Mouse (Mus musculus): ENCODE data around the gene Aspg. TPM values are rescaled to one million over a fixed set of nuclear protein-coding genes. Genes with fewer than 3 reads are reported as not detected.

Aspg gene
- polyA plus RNA-seq, 1 experiment from 2014 or later = 1.4 TPM

- ATAC-seq (ENCODE audit: low read depth) = peak; percentile 47; the same call in 1 of the 2 replicates
- Histone ChIP-seq H3K9ac (ENCODE audit: low read depth, low read length) (0 out of 2 replicates have a peak overlapping the region, but pooled peaks have one; percentile 16), H3K27me3 (replicated peaks; ENCODE audit: control insufficient read depth, insufficient read depth, low read length) (peaks cover 5% of the 10 kb centered on the region; the same call in 1 of the 2 replicates), H3K9me3 (ENCODE audit: control insufficient read depth, low read length) (no peaks in the 10 kb centered on the region), H3K27ac (replicated peaks; ENCODE audit: low read depth, low read length) (no peak overlapping the region), H3K4me3 (ENCODE audit: low read depth, low read length) (no peak overlapping the region), H3K4me2 (ENCODE audit: low read depth, low read length) (peak overlapping the region; percentile 35; the same call in 1 of the 2 replicates), H3K4me1 (ENCODE audit: control insufficient read depth, insufficient read depth, low read length) (peaks cover 7% of the 10 kb centered on the region; the same call in 1 of the 2 replicates), H3K36me3 (ENCODE audit: control insufficient read depth, insufficient read depth, low read length) (no peaks in the 10 kb centered on the region)
- 6% methylated on average over 12 of the region's 12 CpGs for WGBS
- DNase-seq (ENCODE audit: low spot score) = peak; percentile 86
These were observed 15.4 kb upstream of the Aspg start for GRCm38 (mm10) chr12:112091054-112091453.

- Histone ChIP-seq H3K4me3 (ENCODE audit: low read depth, low read length) (no peak overlapping the region), H3K27me3 (replicated peaks; ENCODE audit: control insufficient read depth, insufficient read depth, low read length) (peaks cover 5% of the 10 kb centered on the region; the same call in 1 of the 2 replicates), H3K9ac (ENCODE audit: low read depth, low read length) (no peak overlapping the region), H3K4me2 (ENCODE audit: low read depth, low read length) (no peak overlapping the region), H3K4me1 (ENCODE audit: control insufficient read depth, insufficient read depth, low read length) (no peaks in the 10 kb centered on the region), H3K36me3 (ENCODE audit: control insufficient read depth, insufficient read depth, low read length) (no peaks in the 10 kb centered on the region), H3K27ac (replicated peaks; ENCODE audit: low read depth, low read length) (no peak overlapping the region), H3K9me3 (ENCODE audit: control insufficient read depth, low read length) (no peaks in the 10 kb centered on the region)
- ATAC-seq (ENCODE audit: low read depth) (no peak), DNase-seq (ENCODE audit: low spot score) (no peak)
- WGBS = 72% methylated on average over 8 of the region's 8 CpGs
These were observed 12.1 kb upstream of the Aspg start for GRCm38 (mm10) chr12:112094261-112094880.

GRCm38 (mm10) chr12:112096051-112096732 is 10.3 kb upstream of the Aspg start:
- no peaks in the 10 kb centered on the region for H3K4me1 ChIP-seq (ENCODE audit: control insufficient read depth, insufficient read depth, low read length)
- no peak overlapping the region for H3K27ac ChIP-seq (replicated peaks; ENCODE audit: low read depth, low read length)
- WGBS = 64% methylated on average over 13 of the region's 13 CpGs
- H3K9ac ChIP-seq (ENCODE audit: low read depth, low read length) = no peak overlapping the region
- ATAC-seq (ENCODE audit: low read depth) (no peak; the same call in 1 of the 2 replicates), DNase-seq (ENCODE audit: low spot score) (peak; percentile 53)
- H3K27me3 ChIP-seq (replicated peaks; ENCODE audit: control insufficient read depth, insufficient read depth, low read length) = peaks cover 5% of the 10 kb centered on the region; the same call in 1 of the 2 replicates
- H3K9me3 ChIP-seq (ENCODE audit: control insufficient read depth, low read length) = no peaks in the 10 kb centered on the region
- H3K36me3 ChIP-seq (ENCODE audit: control insufficient read depth, insufficient read depth, low read length) = no peaks in the 10 kb centered on the region
- no peak overlapping the region for H3K4me2 ChIP-seq (ENCODE audit: low read depth, low read length)
- H3K4me3 ChIP-seq (ENCODE audit: low read depth, low read length) = no peak overlapping the region

GRCm38 (mm10) chr12:112096733-112097117 is 9.8 kb upstream of the Aspg start:
- no peak overlapping the region for H3K9ac ChIP-seq (ENCODE audit: low read depth, low read length)
- H3K4me2 ChIP-seq (ENCODE audit: low read depth, low read length) = no peak overlapping the region
- H3K4me3 ChIP-seq (ENCODE audit: low read depth, low read length) = no peak overlapping the region
- 68% methylated on average over 8 of the region's 8 CpGs for WGBS
- ATAC-seq (ENCODE audit: low read depth) (no peak), DNase-seq (ENCODE audit: low spot score) (no peak)
- no peaks in the 10 kb centered on the region for H3K9me3 ChIP-seq (ENCODE audit: control insufficient read depth, low read length)
- no peaks in the 10 kb centered on the region for H3K4me1 ChIP-seq (ENCODE audit: control insufficient read depth, insufficient read depth, low read length)
- no peaks in the 10 kb centered on the region for H3K36me3 ChIP-seq (ENCODE audit: control insufficient read depth, insufficient read depth, low read length)
- H3K27me3 ChIP-seq (replicated peaks; ENCODE audit: control insufficient read depth, insufficient read depth, low read length) = peaks cover under 1% of the 10 kb centered on the region; the same call in 1 of the 2 replicates
- no peak overlapping the region for H3K27ac ChIP-seq (replicated peaks; ENCODE audit: low read depth, low read length)

- Histone ChIP-seq H3K27ac (replicated peaks; ENCODE audit: low read depth, low read length) (no peak overlapping the region), H3K36me3 (ENCODE audit: control insufficient read depth, insufficient read depth, low read length) (no peaks in the 10 kb centered on the region), H3K4me1 (ENCODE audit: control insufficient read depth, insufficient read depth, low read length) (no peaks in the 10 kb centered on the region), H3K27me3 (replicated peaks; ENCODE audit: control insufficient read depth, insufficient read depth, low read length) (no peaks in the 10 kb centered on the region), H3K9me3 (ENCODE audit: control insufficient read depth, low read length) (no peaks in the 10 kb centered on the region), H3K9ac (ENCODE audit: low read depth, low read length) (no peak overlapping the region), H3K4me2 (ENCODE audit: low read depth, low read length) (no peak overlapping the region), H3K4me3 (ENCODE audit: low read depth, low read length) (no peak overlapping the region)
- ATAC-seq (ENCODE audit: low read depth) (no peak), DNase-seq (ENCODE audit: low spot score) (no peak)
- WGBS = 35% methylated on average over 4 of the region's 4 CpGs
These were observed 6.4 kb upstream of the Aspg start for GRCm38 (mm10) chr12:112100106-112100505.

- ATAC-seq (ENCODE audit: low read depth) = no peak
- Histone ChIP-seq H3K4me3 (ENCODE audit: low read depth, low read length) (no peak overlapping the region), H3K36me3 (ENCODE audit: control insufficient read depth, insufficient read depth, low read length) (no peaks in the 10 kb centered on the region), H3K9ac (ENCODE audit: low read depth, low read length) (no peak overlapping the region), H3K4me1 (ENCODE audit: control insufficient read depth, insufficient read depth, low read length) (no peaks in the 10 kb centered on the region), H3K27me3 (replicated peaks; ENCODE audit: control insufficient read depth, insufficient read depth, low read length) (no peaks in the 10 kb centered on the region), H3K27ac (replicated peaks; ENCODE audit: low read depth, low read length) (no peak overlapping the region), H3K9me3 (ENCODE audit: control insufficient read depth, low read length) (no peaks in the 10 kb centered on the region), H3K4me2 (ENCODE audit: low read depth, low read length) (no peak overlapping the region)
- peak; percentile 17 for DNase-seq (ENCODE audit: low spot score)
- WGBS = 46% methylated on average over 4 of the region's 4 CpGs
These were observed 5.4 kb upstream of the Aspg start for GRCm38 (mm10) chr12:112101045-112101444.

GRCm38 (mm10) chr12:112103179-112103578 is 3.3 kb upstream of the Aspg start:
- Histone ChIP-seq H3K9ac (ENCODE audit: low read depth, low read length) (no peak overlapping the region), H3K36me3 (ENCODE audit: control insufficient read depth, insufficient read depth, low read length) (no peaks in the 10 kb centered on the region), H3K4me3 (ENCODE audit: low read depth, low read length) (no peak overlapping the region), H3K4me2 (ENCODE audit: low read depth, low read length) (no peak overlapping the region), H3K27me3 (replicated peaks; ENCODE audit: control insufficient read depth, insufficient read depth, low read length) (no peaks in the 10 kb centered on the region; the same call in 1 of the 2 replicates), H3K27ac (replicated peaks; ENCODE audit: low read depth, low read length) (no peak overlapping the region), H3K9me3 (ENCODE audit: control insufficient read depth, low read length) (no peaks in the 10 kb centered on the region), H3K4me1 (ENCODE audit: control insufficient read depth, insufficient read depth, low read length) (0 out of 2 replicates have a peak, but pooled peaks cover 7% of the 10 kb centered on the region)
- no peak for ATAC-seq (ENCODE audit: low read depth)
- WGBS = 90% methylated on average over 5 of the region's 5 CpGs
- no peak for DNase-seq (ENCODE audit: low spot score)

- Histone ChIP-seq H3K27ac (replicated peaks; ENCODE audit: low read depth, low read length) (no peak overlapping the region), H3K36me3 (ENCODE audit: control insufficient read depth, insufficient read depth, low read length) (no peaks in the 10 kb centered on the region), H3K4me2 (ENCODE audit: low read depth, low read length) (no peak overlapping the region), H3K9me3 (ENCODE audit: control insufficient read depth, low read length) (no peaks in the 10 kb centered on the region), H3K4me3 (ENCODE audit: low read depth, low read length) (no peak overlapping the region), H3K4me1 (ENCODE audit: control insufficient read depth, insufficient read depth, low read length) (0 out of 2 replicates have a peak, but pooled peaks cover 7% of the 10 kb centered on the region), H3K9ac (ENCODE audit: low read depth, low read length) (no peak overlapping the region), H3K27me3 (replicated peaks; ENCODE audit: control insufficient read depth, insufficient read depth, low read length) (no peaks in the 10 kb centered on the region; the same call in 1 of the 2 replicates)
- DNase-seq (ENCODE audit: low spot score) (no peak), ATAC-seq (ENCODE audit: low read depth) (no peak)
- WGBS = 87% methylated on average over 11 of the region's 11 CpGs
These were observed 1.6 kb upstream of the Aspg start for GRCm38 (mm10) chr12:112104890-112105289.

Measured in embryonic facial prominence, embryonic 14.5 days (tissue).